Comparison of ENCODE assay signal across 12 mouse cellular contexts in genomic region chr7:126088155-126088554, GRCm38 (mm10). TPM values are rescaled to one million over a fixed set of nuclear protein-coding genes. Genes with fewer than 3 reads are reported as not detected.
DNase-seq lines count a peak whose midpoint lies in the region; ATAC-seq and TF ChIP-seq lines count a peak whose summit lies in the region.
"Had no signal": no experiment of that assay in that cellular context is flagged by ENCODE, and none has a peak within 500 bp of the region (broad histone marks: within the 10 kb centered on the region; RNA-seq: fewer than 3 reads in every experiment).

No protein-coding gene starts in this region.

- no peak for TF ChIP-seq POLR2A in thymus, adult 2 months (IDR thresholded peaks at IDR 0.05; ENCODE audit: control insufficient read depth, extremely low read depth, insufficient read depth, low read length, poor library complexity)

- no peak overlapping the region for H3K4me2 ChIP-seq in intestine, postnatal 0 days (replicated peaks; ENCODE audit: low read depth)
- no peak overlapping the region for H3K4me2 ChIP-seq in intestine, embryonic 15.5 days (replicated peaks)
- H3K4me2 ChIP-seq: heart, embryonic 12.5 days; liver, embryonic 15.5 days had no signal

- peak; percentile 28 for DNase-seq in right cerebral cortex, postnatal 4 days
- DNase-seq in right cerebral cortex, adult 2 months (ENCODE audit: low spot score in 2 of 2) = no peak
- peak; percentile 14 for DNase-seq in c-Kit-positive CD71-positive TER-119-positive erythroid progenitor cells, embryonic 14.5 days (ENCODE audit: low spot score)
- peak; percentile 41 for DNase-seq in retina, postnatal 1 day
- no peak for DNase-seq in thymus, adult 2 months
- DNase-seq: cerebellum, adult 11 months; kidney, adult 8-10 months had no signal

- H3K36me3 ChIP-seq in intestine, postnatal 0 days (ENCODE audit: control insufficient read depth, insufficient read depth) = no peaks in the 10 kb centered on the region
- no peaks in the 10 kb centered on the region for H3K36me3 ChIP-seq in intestine, embryonic 15.5 days
- no peaks in the 10 kb centered on the region for H3K36me3 ChIP-seq in thymus, adult 2 months (ENCODE audit: control insufficient read depth, insufficient read depth, low read length)
- H3K36me3 ChIP-seq: forebrain, embryonic 10.5 days; heart, embryonic 12.5 days; liver, embryonic 15.5 days had no signal

- H3K4me1 ChIP-seq in intestine, postnatal 0 days (replicated peaks; ENCODE audit: control insufficient read depth, insufficient read depth, low read length) = 0 out of 2 replicates have a peak, but pooled peaks cover 2% of the 10 kb centered on the region
- H3K4me1 ChIP-seq in intestine, embryonic 15.5 days (replicated peaks) = peaks cover 10% of the 10 kb centered on the region; the same call in 1 of the 2 replicates
- H3K4me1 ChIP-seq in thymus, adult 2 months (replicated peaks; ENCODE audit: control insufficient read depth, insufficient read depth, low read length) = no peaks in the 10 kb centered on the region
- H3K4me1 ChIP-seq: liver, embryonic 15.5 days had no signal

- peak; percentile 46 for TF ChIP-seq CTCF in intestine, postnatal 0 days (IDR thresholded peaks at IDR 0.05; ENCODE audit: low read depth)
- no peak for TF ChIP-seq CTCF in thymus, adult 2 months (IDR thresholded peaks at IDR 0.05; ENCODE audit: borderline replicate concordance, control insufficient read depth, extremely low read depth, insufficient read depth, low read length, poor library complexity)

- 37% methylated on average over 3 of the region's 6 CpGs for WGBS in intestine, postnatal 0 days
- WGBS in intestine, embryonic 15.5 days = 17% methylated on average over 6 of the region's 6 CpGs
- 18% methylated on average over 6 of the region's 6 CpGs for WGBS in thymus, adult 2 months

- H3K9ac ChIP-seq in intestine, postnatal 0 days (ENCODE audit: low read depth, low read length) = no peak overlapping the region
- H3K9ac ChIP-seq in intestine, embryonic 15.5 days = no peak overlapping the region
- H3K9ac ChIP-seq: heart, embryonic 12.5 days; liver, embryonic 15.5 days had no signal

- no peak overlapping the region for H3K4me3 ChIP-seq in intestine, postnatal 0 days (ENCODE audit: low read depth, low read length)
- no peak overlapping the region for H3K4me3 ChIP-seq in intestine, embryonic 15.5 days (replicated peaks)
- H3K4me3 ChIP-seq in thymus, adult 2 months (ENCODE audit: control insufficient read depth, insufficient read depth, low read length) = no peak overlapping the region
- H3K4me3 ChIP-seq: forebrain, embryonic 10.5 days; heart, embryonic 12.5 days; liver, embryonic 15.5 days had no signal

- ATAC-seq in intestine, postnatal 0 days = no peak
- ATAC-seq in intestine, embryonic 15.5 days = no peak

- no peaks in the 10 kb centered on the region for H3K9me3 ChIP-seq in intestine, postnatal 0 days (ENCODE audit: control insufficient read depth)
- H3K9me3 ChIP-seq in intestine, embryonic 15.5 days = no peaks in the 10 kb centered on the region
- H3K9me3 ChIP-seq: liver, embryonic 15.5 days had no signal

- peaks cover 6% of the 10 kb centered on the region; the same call in 1 of the 2 replicates for H3K27me3 ChIP-seq in intestine, postnatal 0 days (replicated peaks; ENCODE audit: control insufficient read depth, insufficient read depth, low read length)
- peaks cover 18% of the 10 kb centered on the region for H3K27me3 ChIP-seq in intestine, embryonic 15.5 days (replicated peaks)
- no peaks in the 10 kb centered on the region; the same call in 1 of the 2 replicates for H3K27me3 ChIP-seq in thymus, adult 2 months (ENCODE audit: control insufficient read depth, insufficient read depth, low read length)

- H3K27ac ChIP-seq in intestine, postnatal 0 days (ENCODE audit: low read depth, low read length) = no peak overlapping the region
- H3K27ac ChIP-seq in intestine, embryonic 15.5 days = no peak overlapping the region
- H3K27ac ChIP-seq in thymus, adult 2 months (ENCODE audit: control insufficient read depth, insufficient read depth, low read length) = no peak overlapping the region
- H3K27ac ChIP-seq: liver, embryonic 15.5 days had no signal

RNA-seq across cellular contexts. Expression of gene Gsg1l, which starts 5.9 kb away (rescaled TPM):
- polyA plus RNA-seq in intestine, postnatal 0 days (2015; fragmentation: Nextera tagmentation; extraction: Ambion mirVana) = 0.35 and 0.52 TPM in 2 replicates
- 0.57 and 0.67 TPM in 2 replicates for polyA plus RNA-seq in intestine, embryonic 15.5 days (2015; fragmentation: Nextera tagmentation; extraction: Ambion mirVana)
- 0.18 and 0.94 TPM in 2 replicates for polyA plus RNA-seq in thymus, adult 2 months (2012; rRNA removed)

Comparison
In these comparisons a context has a peak if more than half of its experiments do, and no peak if none do; other contexts are left out.
1. DNase-seq: peak in right cerebral cortex, postnatal 4 days (single experiment), c-Kit-positive CD71-positive TER-119-positive erythroid progenitor cells, embryonic 14.5 days (single experiment) and retina, postnatal 1 day (single experiment); none in right cerebral cortex, adult 2 months (0 of 2) and thymus, adult 2 months (single experiment).